Mouse (Mus musculus) MEL (cell line): ENCODE measurements around the gene Treml2. TPM values are rescaled to one million over a fixed set of nuclear protein-coding genes. Genes with fewer than 3 reads are reported as not detected.

Experiments
- DNase-seq: peaks from one replicate; pipeline ENCODE4 v3.0.0; 2011; ENCODE audit warnings: low read depth, low spot score
- H3K27ac ChIP-seq: 2 replicates; pipeline ENCODE4 v1.5.1; 2012; ENCODE audit warnings: low read depth, mild to moderate bottlenecking, control low read depth, low read length, moderate library complexity; ENCODE audit not compliant: control insufficient read depth
- H3K27me3 ChIP-seq, 2 experiments: fragments of 150-350 bp in 1 of 2; sonication (generic) in 1 of 2; 2 replicates each; pipeline ENCODE4 v1.6.1; 2012; ENCODE audit warnings: low read length in 2 of 2, mild to moderate bottlenecking in 2 of 2, improper control_type of control experiment in 1 of 2, moderate library complexity in 1 of 2; ENCODE audit not compliant: insufficient read depth in 2 of 2, control insufficient read depth in 1 of 2
- H3K36me3 ChIP-seq, 2 experiments: 2 replicates each; pipeline ENCODE4 v1.6.1; 2012 to 2014; ENCODE audit warnings: low read length in 2 of 2, improper control_type of control experiment in 1 of 2, inconsistent platforms in 1 of 2, mild to moderate bottlenecking in 1 of 2; ENCODE audit not compliant: insufficient read depth in 2 of 2, control insufficient read depth in 1 of 2
- H3K4me1 ChIP-seq, 2 experiments: fragments of 150-350 bp in 1 of 2; sonication (generic) in 1 of 2; 2 replicates each; pipeline ENCODE4 v1.6.1; 2012; ENCODE audit warnings: low read length in 2 of 2, improper control_type of control experiment in 1 of 2, mild to moderate bottlenecking in 1 of 2; ENCODE audit not compliant: insufficient read depth in 2 of 2, control insufficient read depth in 1 of 2
- H3K4me3 ChIP-seq, 2 experiments: fragments of 150-350 bp in 1 of 2; sonication (generic) in 1 of 2; 2 replicates each; pipeline ENCODE4 v1.5.1; 2012; ENCODE audit warnings: low read depth in 2 of 2, low read length in 2 of 2, mild to moderate bottlenecking in 2 of 2, moderate library complexity in 2 of 2, control low read depth in 1 of 2, improper control_type of control experiment in 1 of 2; ENCODE audit not compliant: control insufficient read depth in 1 of 2, insufficient read depth in 1 of 2
- H3K79me2 ChIP-seq: 2 replicates; pipeline ENCODE4 v1.6.1; 2012; ENCODE audit warnings: mild to moderate bottlenecking, low read length, moderate library complexity; ENCODE audit not compliant: control insufficient read depth, poor library complexity, insufficient read depth
- H3K9ac ChIP-seq: 2 replicates; pipeline ENCODE4 v1.6.1; 2012; ENCODE audit warnings: low read depth, mild to moderate bottlenecking, control low read depth, low read length, moderate library complexity; ENCODE audit not compliant: control insufficient read depth, poor library complexity, severe bottlenecking
- H3K9me3 ChIP-seq: fragments of 150-350 bp; sonication (generic); replicated peaks from 2 replicates; pipeline ENCODE4 v1.6.1; 2012; ENCODE audit warnings: mild to moderate bottlenecking, low read length, improper control_type of control experiment, moderate library complexity; ENCODE audit not compliant: insufficient read depth
- BHLHE40 ChIP-seq: IDR thresholded peaks from 2 replicates; pipeline ENCODE4 v1.6.1; 2012; ENCODE audit warnings: low read depth, mild to moderate bottlenecking, inconsistent platforms, low read length, improper control_type of control experiment, borderline replicate concordance
- EP300 ChIP-seq, 2 experiments: IDR thresholded peaks; 2 replicates each; pipeline ENCODE4 v1.6.1; 2011; ENCODE audit warnings: improper control_type of control experiment in 2 of 2, low read length in 2 of 2, low read depth in 1 of 2, mild to moderate bottlenecking in 1 of 2
- ETS1 ChIP-seq: IDR thresholded peaks from 2 replicates; pipeline ENCODE4 v1.6.1; 2012; ENCODE audit warnings: low read depth, mild to moderate bottlenecking, inconsistent platforms, low read length, improper control_type of control experiment, moderate library complexity
- MXI1 ChIP-seq: IDR thresholded peaks from 2 replicates; pipeline ENCODE4 v1.6.1; 2011; ENCODE audit warnings: mild to moderate bottlenecking, low read depth, low read length, improper control_type of control experiment
- MYC ChIP-seq: IDR thresholded peaks from 2 replicates; pipeline ENCODE4 v1.6.1; 2011; ENCODE audit warnings: low read depth, mild to moderate bottlenecking, low read length, improper control_type of control experiment, moderate library complexity
- POLR2AphosphoS5 ChIP-seq: IDR thresholded peaks from 2 replicates; pipeline ENCODE4 v1.6.1; 2012; ENCODE audit warnings: low read depth, borderline replicate concordance, mild to moderate bottlenecking, inconsistent platforms, low read length, moderate library complexity, mixed read lengths
- RAD21 ChIP-seq: IDR thresholded peaks from 2 replicates; pipeline ENCODE4 v1.6.1; 2011; ENCODE audit warnings: mild to moderate bottlenecking, low read depth, low read length, improper control_type of control experiment
- SIN3A ChIP-seq: IDR thresholded peaks from 2 replicates; pipeline ENCODE4 v1.6.1; 2012; ENCODE audit warnings: low read length, improper control_type of control experiment, inconsistent platforms
- TCF12 ChIP-seq: IDR thresholded peaks from 2 replicates; pipeline ENCODE4 v1.6.1; 2014; ENCODE audit warnings: low read depth, mild to moderate bottlenecking, inconsistent platforms, low read length, improper control_type of control experiment, moderate library complexity
- USF1 ChIP-seq: IDR thresholded peaks from 2 replicates; pipeline ENCODE4 v1.6.1; 2014; ENCODE audit warnings: low read depth, mild to moderate bottlenecking, inconsistent platforms, low read length, improper control_type of control experiment, moderate library complexity
- USF2 ChIP-seq, 2 experiments: IDR thresholded peaks; 2 replicates each; pipeline ENCODE4 v1.6.1; 2011 to 2012; ENCODE audit warnings: improper control_type of control experiment in 2 of 2, low read length in 2 of 2, borderline replicate concordance in 1 of 2, inconsistent platforms in 1 of 2, low read depth in 1 of 2, mild to moderate bottlenecking in 1 of 2; ENCODE audit not compliant: insufficient read depth in 1 of 2
- ZC3H11A ChIP-seq: IDR thresholded peaks from 2 replicates; pipeline ENCODE4 v1.6.1; 2012; ENCODE audit warnings: low read depth, mild to moderate bottlenecking, inconsistent platforms, low read length, improper control_type of control experiment
- ZKSCAN1 ChIP-seq: IDR thresholded peaks from 2 replicates; pipeline ENCODE4 v1.6.1; 2012; ENCODE audit warnings: low read depth, mild to moderate bottlenecking, inconsistent platforms, low read length, improper control_type of control experiment, moderate library complexity
- polyA plus RNA-seq, 2 experiments: library from polyadenylated mRNA; stranded (reverse) in 1 of 2; unstranded in 1 of 2; fragments of >175 nt in 1 of 2; fragments of >200 nt in 1 of 2; gene quantifications; 2 replicates each; pipeline versions ENCODE4 v1.2.1 to v1.2.4; 2012; ENCODE audit warnings: low replicate concordance in 2 of 2, low read depth in 1 of 2; ENCODE audit not compliant: insufficient read length in 2 of 2, insufficient read depth in 1 of 2, missing spikeins in 1 of 2
- total RNA-seq: library from RNA; depleted of rRNA; stranded (reverse); fragments of 300-350 nt; gene quantifications from 2 replicates; pipeline ENCODE4 v1.2.3, GENCODE M21; 2012

Gene Treml2
- total and polyA plus RNA-seq, 3 experiments = 27.7 to 52.7 TPM; not detected in 1

GRCm38 (mm10) chr17:48280943-48281738 is 18.2 kb upstream of the Treml2 start:
- H3K4me1 ChIP-seq = peaks cover 16 to 26% of the 10 kb centered on the region in 2 experiments
- H3K27ac ChIP-seq = no peak overlapping the region
- H3K9ac ChIP-seq = no peak overlapping the region
- H3K36me3 ChIP-seq = peaks cover 0 to 15% of the 10 kb centered on the region in 2 experiments; a peak in 2 of 4 replicates
- no peaks in the 10 kb centered on the region for H3K27me3 ChIP-seq
- no peak for DNase-seq
- H3K4me3 ChIP-seq = no peak overlapping the region
- no peaks in the 10 kb centered on the region for H3K9me3 ChIP-seq
- TF ChIP-seq BHLHE40 (0 out of 2 replicates have a peak, but pooled peaks have one; percentile 6), MYC (no peak), ZC3H11A (no peak), TCF12 (0 out of 2 replicates have a peak, but pooled peaks have one; percentile 19), SIN3A (no peak), MXI1 (0 out of 2 replicates have a peak, but pooled peaks have one; percentile 24), USF1 (peak; percentile 83), RAD21 (no peak), POLR2AphosphoS5 (no peak)
- H3K79me2 ChIP-seq = no peaks in the 10 kb centered on the region

- no peak overlapping the region for H3K27ac ChIP-seq
- H3K9ac ChIP-seq = no peak overlapping the region
- no peaks in the 10 kb centered on the region for H3K27me3 ChIP-seq
- H3K9me3 ChIP-seq = no peaks in the 10 kb centered on the region
- DNase-seq = no peak
- peaks cover 0 to 15% of the 10 kb centered on the region in 2 experiments; a peak in 2 of 4 replicates for H3K36me3 ChIP-seq
- no peak overlapping the region for H3K4me3 ChIP-seq
- TF ChIP-seq RAD21 (no peak), ZKSCAN1 (no peak), EP300 (IDR thresholded peaks at IDR 0.05; ENCODE audit: low read depth in 1 of 2, low read length in 2 of 2) (no peak), USF2 (IDR thresholded peaks at IDR 0.05; ENCODE audit: borderline replicate concordance in 1 of 2, insufficient read depth in 1 of 2, low read depth in 1 of 2, low read length in 2 of 2) (no peak), ETS1 (no peak)
- peaks cover 16 to 26% of the 10 kb centered on the region in 2 experiments for H3K4me1 ChIP-seq
- H3K79me2 ChIP-seq = no peaks in the 10 kb centered on the region
These were observed 17.6 kb upstream of the Treml2 start for GRCm38 (mm10) chr17:48281739-48282085.
